Mouse (Mus musculus): ENCODE data around the gene Tmx4. TPM values are rescaled to one million over a fixed set of nuclear protein-coding genes. Genes with fewer than 3 reads are reported as not detected.
A peak's percentile ranks its signal among the peaks of the same experiment; 100 is the strongest.

The Tmx4 gene
- total and polyA plus RNA-seq, 3 experiments, result 31.9 to 47.1 (median 43.4) TPM

- DNase-seq, result no peak
These were observed 84.5 kb downstream of the Tmx4 start for GRCm38 (mm10) chr2:134559422-134559821.

- DNase-seq, result no peak
These were observed 89.7 kb downstream of the Tmx4 start, which contains the start of gene Hao1 for GRCm38 (mm10) chr2:134554221-134554727. TSS of gene Hao1 (minus strand) at chr2:134554368.

GRCm38 (mm10) chr2:134552358-134552757, 91.6 kb downstream of the Tmx4 start:
- DNase-seq, result no peak

- DNase-seq, result peak; percentile 43
These were observed 94.2 kb downstream of the Tmx4 start for GRCm38 (mm10) chr2:134549770-134550169.

- peak; percentile 40 for DNase-seq
These were observed 98.8 kb downstream of the Tmx4 start for GRCm38 (mm10) chr2:134545116-134545515.

GRCm38 (mm10) chr2:134544321-134545065, 99.5 kb downstream of the Tmx4 start:
- DNase-seq, result no peak

Other genes starting within 250 kb of the Tmx4 start
- under 1 TPM; 0.38 to 0.66 TPM for gene Hao1, start 89.8 kb downstream of the Tmx4 start, total RNA-seq (2021)
- gene Hao1, start 89.8 kb downstream of the Tmx4 start, polyA plus RNA-seq (2012; rRNA removed), result not detected in 2 replicates
- gene Plcb1, start 141.9 kb upstream of the Tmx4 start, total RNA-seq (2021), result 10 to 100 TPM; 69.9 to 80.4 TPM
- 24.7 and 39.3 TPM in 2 replicates for gene Plcb1, start 141.9 kb upstream of the Tmx4 start, polyA plus RNA-seq (2012; rRNA removed)

Data from adrenal gland, adult 2 months (tissue).